Mouse (Mus musculus) stomach, adult 2 months (tissue): ENCODE results near the gene Krt33a. TPM values are rescaled to one million over a fixed set of nuclear protein-coding genes. Genes with fewer than 3 reads are reported as not detected.

Experiments used
- polyA plus RNA-seq: library from polyadenylated mRNA; depleted of rRNA; stranded (reverse); fragments of >200 nt; gene quantifications from 2 replicates; pipeline ENCODE4 v1.2.3, GENCODE M21; 2012; rRNA removed

Krt33a gene
- not detected in 2 replicates for polyA plus RNA-seq

DNA sequence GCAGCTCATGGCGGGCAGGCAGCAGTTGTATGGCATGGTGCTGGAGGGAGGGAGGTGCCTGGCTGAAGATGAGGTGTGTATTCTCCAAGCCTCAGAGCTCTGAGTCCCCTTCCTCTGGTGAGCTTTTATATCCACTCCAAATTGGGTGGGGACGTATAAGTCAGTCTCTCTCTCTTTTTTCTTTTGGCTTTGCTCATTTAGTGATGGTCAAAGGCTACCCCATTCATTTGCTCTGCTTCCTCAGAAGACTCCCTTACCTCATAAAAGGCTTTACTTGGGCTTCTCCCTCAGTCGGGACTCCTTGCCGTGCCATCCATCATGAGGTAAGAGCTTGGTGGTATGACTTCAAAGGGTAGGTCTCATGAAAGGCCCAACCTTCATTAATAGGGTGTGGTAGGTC is at the start of gene Krt33a:
Gene Krt33a, minus strand, starts transcription at position 101 of the 400 bp plus-strand sequence.

DNA sequence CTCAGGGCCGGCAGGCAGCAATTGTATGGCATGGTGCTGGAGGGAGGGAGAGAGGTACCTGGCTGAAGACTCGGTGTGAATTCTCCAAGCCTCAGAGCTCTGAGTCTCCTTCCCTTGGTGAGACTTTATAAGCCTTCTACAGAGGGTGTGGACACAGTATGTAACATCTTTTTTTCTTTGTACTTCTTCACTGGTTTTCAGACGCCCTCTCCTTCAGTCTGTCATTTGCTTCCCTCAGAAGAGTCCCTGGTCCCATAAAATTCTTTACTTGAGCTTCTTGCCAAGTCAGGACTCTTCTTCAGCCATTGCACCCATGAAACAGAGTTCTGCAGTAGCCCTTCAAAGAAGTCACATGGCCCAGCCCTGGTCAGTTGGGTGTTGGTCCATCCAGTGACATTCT is 34.4 kb upstream of the Krt33a start, which contains the start of gene Krt31:
Gene Krt31, minus strand, starts transcription at position 101 of the 400 bp plus-strand sequence.

DNA sequence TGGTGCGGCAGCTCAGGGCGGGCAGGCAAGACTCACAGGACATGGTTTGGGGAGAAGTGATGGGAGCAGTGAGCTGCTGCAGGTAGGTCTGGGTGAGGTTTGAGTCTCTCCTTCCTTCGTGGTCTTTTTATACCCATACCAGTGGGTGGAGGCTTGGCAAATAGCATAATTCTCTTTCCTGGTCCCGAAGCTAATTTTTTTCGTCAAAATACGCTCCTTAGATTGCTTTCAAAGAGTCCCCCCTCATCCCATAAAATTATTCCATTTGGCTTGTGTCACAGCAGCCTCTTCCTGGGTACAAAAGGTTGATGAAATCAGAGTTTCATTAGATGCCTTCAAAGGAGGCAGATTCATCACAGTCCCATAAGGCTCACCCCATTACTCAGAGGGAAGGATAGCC is 25.4 kb upstream of the Krt33a start, which contains the start of gene Krt34:
Gene Krt34, minus strand, starts transcription at position 101 of the 400 bp plus-strand sequence.

DNA sequence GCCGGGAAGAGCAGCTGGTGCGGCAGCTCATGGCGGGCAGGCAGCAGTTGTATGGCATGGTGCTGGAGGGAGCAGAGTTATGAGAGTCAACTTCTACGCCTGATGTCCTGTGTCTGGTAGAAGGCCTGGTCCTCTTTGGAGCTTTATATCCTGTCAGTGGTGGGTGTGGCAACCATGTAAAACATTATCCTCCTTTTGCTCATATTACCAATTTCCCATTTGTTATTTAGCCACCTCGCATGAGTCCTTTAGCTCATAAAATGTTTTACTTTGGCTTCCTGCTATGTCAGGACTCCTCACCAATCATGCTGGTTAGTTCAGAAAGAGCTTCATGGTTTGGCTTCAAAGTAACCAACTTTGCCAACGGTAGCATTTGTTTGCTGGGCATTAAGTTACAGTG is 13.8 kb upstream of the Krt33a start, which contains the start of gene Krt33b:
Gene Krt33b, minus strand, starts transcription at position 101 of the 400 bp plus-strand sequence.

DNA sequence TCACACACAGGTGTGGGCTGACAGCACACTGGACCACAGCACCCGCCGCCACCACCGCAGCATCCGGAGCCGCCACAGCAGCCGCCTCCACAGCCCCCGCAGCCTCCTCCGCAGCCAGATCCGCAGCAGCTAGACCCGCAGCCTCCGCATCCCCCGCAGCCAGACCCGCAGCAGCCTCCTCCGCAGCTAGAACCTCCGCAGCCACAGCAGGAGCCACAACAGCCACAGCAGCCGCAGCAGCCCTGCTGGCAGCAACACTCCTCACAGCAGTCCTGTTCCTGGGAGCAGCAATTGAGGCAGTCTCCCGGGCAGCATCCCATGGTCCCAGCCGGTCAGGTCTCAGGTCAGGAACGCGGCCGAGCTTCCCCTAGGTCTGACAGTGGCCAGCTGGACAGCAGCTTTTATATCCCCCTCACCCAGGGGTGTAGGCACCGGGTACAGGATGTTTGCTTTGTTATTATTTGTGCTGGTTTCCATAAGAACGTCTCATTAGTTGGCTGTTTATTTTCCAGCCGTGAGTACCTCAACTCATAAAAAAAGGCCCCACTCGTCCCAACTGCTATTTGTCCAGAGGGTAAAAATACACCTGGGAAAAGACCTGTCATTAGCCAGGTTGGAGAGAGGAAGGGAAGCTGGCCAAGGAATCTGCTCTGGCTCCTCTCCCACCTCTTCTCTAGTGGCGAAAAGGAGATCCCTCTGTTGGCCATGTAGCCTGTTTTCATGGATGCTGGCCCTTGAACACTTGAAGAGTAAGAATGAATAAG is 22.2 kb downstream of the Krt33a start, which contains the start of gene Krtap17-1:
Gene Krtap17-1, minus strand, starts transcription at position 375 of the 764 bp plus-strand sequence.

DNA sequence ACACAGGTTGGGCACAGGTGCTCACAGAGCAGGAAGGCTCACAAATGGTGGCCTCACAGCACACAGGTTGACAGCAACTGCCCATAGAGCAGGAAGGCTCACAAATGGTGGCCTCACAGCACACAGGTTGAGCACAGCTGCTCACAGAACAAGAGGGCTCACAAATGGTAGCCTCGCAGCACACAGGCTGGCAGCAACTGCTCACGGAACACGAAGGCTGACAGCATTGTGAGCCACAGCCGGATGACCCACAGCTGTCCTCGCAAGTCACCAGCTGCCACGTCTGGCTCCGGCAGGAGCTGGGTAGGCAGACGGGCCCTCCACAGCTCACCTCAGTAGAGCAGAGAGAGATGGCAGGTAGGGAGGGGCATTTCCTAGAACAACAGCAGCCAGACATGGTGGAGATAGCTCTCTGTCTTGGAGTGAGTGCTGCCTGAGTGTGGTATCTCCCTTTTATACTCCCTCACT is 29.8 kb downstream of the Krt33a start, which contains the start of gene Krtap16-1:
Gene Krtap16-1, minus strand, starts transcription at position 418 of the 468 bp plus-strand sequence.

DNA sequence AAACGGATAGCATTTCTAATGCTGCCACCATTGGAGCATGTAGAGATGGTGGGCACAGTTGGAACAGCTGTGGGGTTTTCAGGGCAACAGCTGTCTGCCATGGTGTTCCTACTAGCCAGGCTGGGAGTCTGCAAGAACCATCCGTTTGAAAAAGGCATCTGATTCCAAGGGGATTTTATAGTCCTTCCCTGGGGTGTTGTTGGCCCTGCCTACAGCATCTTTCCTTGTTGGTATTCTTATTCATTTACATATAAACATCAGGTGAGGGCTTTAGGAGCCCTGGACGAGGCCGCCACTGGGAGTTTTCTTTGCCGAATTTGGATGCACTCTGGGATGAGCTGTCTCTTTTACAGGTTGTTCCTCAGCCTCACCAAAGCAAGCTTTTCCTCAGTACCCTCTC is 37.1 kb downstream of the Krt33a start, which contains the start of gene Krtap29-1:
Gene Krtap29-1, minus strand, starts transcription at position 101 of the 400 bp plus-strand sequence.

Other genes starting within 250 kb of the Krt33a start
- not detected in 2 replicates for gene Gm11595, start 243.3 kb downstream of the Krt33a start, polyA plus RNA-seq
- not detected in 2 replicates for gene Krtap4-8, start 235.5 kb downstream of the Krt33a start, polyA plus RNA-seq
- gene Krtap4-9, start 231.0 kb downstream of the Krt33a start, polyA plus RNA-seq: not detected in 2 replicates
- not detected in 2 replicates for gene Gm11596, start 222.7 kb downstream of the Krt33a start, polyA plus RNA-seq
- gene Gm11569, start 217.3 kb downstream of the Krt33a start, polyA plus RNA-seq: not detected in 2 replicates
- gene Gm11554, start 211.8 kb downstream of the Krt33a start, polyA plus RNA-seq: 0.25 TPM in 1 of 2 replicates, not detected in the other
- 0.36 TPM in 1 of 2 replicates, not detected in the other for gene Krtap4-13, start 206.3 kb downstream of the Krt33a start, polyA plus RNA-seq
- gene Gm11564, start 200.5 kb downstream of the Krt33a start, polyA plus RNA-seq: not detected in 2 replicates
- gene 2300003K06Rik, start 178.1 kb downstream of the Krt33a start, polyA plus RNA-seq: not detected in 2 replicates
- not detected in 2 replicates for gene Krtap4-16, start 164.6 kb downstream of the Krt33a start, polyA plus RNA-seq
- not detected in 2 replicates for gene Gm11568, start 158.3 kb downstream of the Krt33a start, polyA plus RNA-seq
- gene Gm11559, start 151.7 kb downstream of the Krt33a start, polyA plus RNA-seq: not detected in 2 replicates
- not detected in 2 replicates for gene Krtap9-1, start 142.8 kb downstream of the Krt33a start, polyA plus RNA-seq
- gene Gm11567, start 137.0 kb downstream of the Krt33a start, polyA plus RNA-seq: not detected in 2 replicates
- gene Krtap31-1, start 108.3 kb downstream of the Krt33a start, polyA plus RNA-seq: not detected in 2 replicates
- gene Gm11565, start 101.5 kb downstream of the Krt33a start, polyA plus RNA-seq: not detected in 2 replicates
- gene Krtap31-2, start 79.9 kb downstream of the Krt33a start, polyA plus RNA-seq: not detected in 2 replicates
- not detected in 2 replicates for gene Krtap9-5, start 67.7 kb downstream of the Krt33a start, polyA plus RNA-seq
- not detected in 2 replicates for gene Krtap29-1, start 37.2 kb downstream of the Krt33a start, polyA plus RNA-seq
- gene Krtap16-1, start 29.6 kb downstream of the Krt33a start, polyA plus RNA-seq: not detected in 2 replicates
- gene Krtap17-1, start 22.2 kb downstream of the Krt33a start, polyA plus RNA-seq: not detected in 2 replicates
- not detected in 2 replicates for gene Krt33b, start 13.7 kb upstream of the Krt33a start, polyA plus RNA-seq
- gene Krt34, start 25.3 kb upstream of the Krt33a start, polyA plus RNA-seq: not detected in 2 replicates
- gene Krt31, start 34.3 kb upstream of the Krt33a start, polyA plus RNA-seq: 0.09 TPM in 1 of 2 replicates, not detected in the other
- 2.5 TPM in 2 replicates for gene Krt32, start 72.0 kb upstream of the Krt33a start, polyA plus RNA-seq
- 0.08 TPM in 1 of 2 replicates, not detected in the other for gene Krt35, start 80.0 kb upstream of the Krt33a start, polyA plus RNA-seq
- gene Krt36, start 89.4 kb upstream of the Krt33a start, polyA plus RNA-seq: 0.06 and 0.19 TPM in 2 replicates
- gene Krt13, start 105.4 kb upstream of the Krt33a start, polyA plus RNA-seq: 602 and 681 TPM in 2 replicates
- gene Krt15, start 119.7 kb upstream of the Krt33a start, polyA plus RNA-seq: 7.7 and 17.9 TPM in 2 replicates
- 1,679 and 2,029 TPM in 2 replicates for gene Krt19, start 132.5 kb upstream of the Krt33a start, polyA plus RNA-seq
- gene Krt9, start 177.0 kb upstream of the Krt33a start, polyA plus RNA-seq: not detected in 2 replicates
- gene Krt14, start 191.3 kb upstream of the Krt33a start, polyA plus RNA-seq: 147 and 161 TPM in 2 replicates
- gene Krt16, start 232.7 kb upstream of the Krt33a start, polyA plus RNA-seq: 5.1 and 6.5 TPM in 2 replicates
- 20.4 and 26.8 TPM in 2 replicates for gene Krt17, start 244.8 kb upstream of the Krt33a start, polyA plus RNA-seq